ENCODE assay signal across 8 mouse cellular contexts in the genomic region with DNA sequence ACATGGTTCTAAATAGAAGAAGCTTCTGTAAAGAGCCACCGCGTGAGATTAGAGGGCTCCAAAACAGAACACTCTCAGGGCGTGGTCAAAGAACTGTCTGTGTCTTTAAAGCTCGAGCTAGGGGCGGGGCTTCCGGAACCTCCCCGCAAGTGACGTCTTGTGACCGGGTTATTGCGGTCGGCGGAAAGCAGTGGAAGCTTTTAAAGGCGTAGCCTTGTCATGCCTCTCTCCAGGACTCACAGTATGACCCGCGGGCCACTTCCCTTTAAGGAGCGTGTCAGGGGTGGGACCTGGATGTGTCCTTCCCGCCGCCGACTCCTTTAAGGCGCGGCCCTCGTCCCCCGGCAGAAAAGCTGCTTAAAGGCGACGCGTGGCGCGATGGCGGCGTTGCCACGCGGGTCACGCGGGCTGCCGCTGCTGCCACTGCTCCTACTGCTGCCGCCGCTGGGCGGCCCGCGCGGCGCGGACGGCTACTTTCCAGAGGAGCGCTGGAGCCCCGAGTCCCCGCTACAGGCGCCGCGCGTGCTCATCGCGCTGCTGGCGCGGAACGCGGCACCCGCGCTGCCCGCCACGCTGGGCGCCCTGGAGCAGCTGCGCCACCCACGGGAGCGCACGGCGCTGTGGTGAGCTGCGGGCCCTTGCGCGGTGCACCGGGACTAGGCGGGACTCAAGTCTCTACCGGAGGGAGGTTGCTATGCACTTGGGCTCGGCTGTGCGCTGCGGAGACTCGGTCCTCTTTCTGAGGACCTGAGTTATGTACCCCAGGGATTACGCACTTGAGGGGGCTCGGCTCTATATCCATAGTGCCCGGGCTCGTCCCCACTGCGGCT. TPM values are rescaled to one million over a fixed set of nuclear protein-coding genes. Genes with fewer than 3 reads are reported as not detected.
DNase-seq lines count a peak whose midpoint lies in the region; ATAC-seq and TF ChIP-seq lines count a peak whose summit lies in the region.

Gene Colgalt1, plus strand, starts transcription at position 177 of the 830 bp plus-strand sequence.

- 0 out of 2 replicates have a peak, but pooled peaks have one; percentile 42 for TF ChIP-seq EP300 in heart, adult 2 months (IDR thresholded peaks at IDR 0.05; ENCODE audit: insufficient read depth, low read depth, low read length)

- no peaks in the 10 kb centered on the region for H3K9me3 ChIP-seq in embryonic facial prominence, embryonic 14.5 days (ENCODE audit: control insufficient read depth, low read length)
- no peaks in the 10 kb centered on the region for H3K9me3 ChIP-seq in limb, embryonic 13.5 days
- no peaks in the 10 kb centered on the region for H3K9me3 ChIP-seq in midbrain, embryonic 16.5 days (replicated peaks; ENCODE audit: control insufficient read depth, low read length, poor library complexity, severe bottlenecking)

- 0% methylated on average over 39 of the region's 82 CpGs for WGBS in embryonic facial prominence, embryonic 14.5 days
- WGBS in heart, adult 2 months, result under 1% methylated on average over 81 of the region's 82 CpGs
- WGBS in limb, embryonic 13.5 days, result under 1% methylated on average over 82 of the region's 82 CpGs
- WGBS in midbrain, embryonic 16.5 days, result under 1% methylated on average over 68 of the region's 82 CpGs

- DNase-seq in 3T3-L1 (ENCODE audit: low read depth, low spot score), result peak; percentile 99
- DNase-seq in adrenal gland, postnatal 4 days (ENCODE audit: low spot score in 2 of 2), result peak; percentile 77 to 91
- DNase-seq in embryonic facial prominence, embryonic 14.5 days (ENCODE audit: low spot score), result peak; percentile 100
- peak; percentile 96 to 99 for DNase-seq in heart, adult 2 months
- peak; percentile 99 for DNase-seq in kidney, adult 8-10 months
- peak; percentile 87 to 97 for DNase-seq in spleen, postnatal 10 days (ENCODE audit: low spot score in 2 of 2)

- peak within 1 kb of the TSS; percentile 89 for H3K9ac ChIP-seq in embryonic facial prominence, embryonic 14.5 days (ENCODE audit: low read depth, low read length)
- H3K9ac ChIP-seq in heart, adult 2 months (ENCODE audit: low read depth, low read length), result peak within 1 kb of the TSS; percentile 86
- peak within 1 kb of the TSS; percentile 91 for H3K9ac ChIP-seq in limb, embryonic 13.5 days
- H3K9ac ChIP-seq in midbrain, embryonic 16.5 days (ENCODE audit: low read depth, low read length), result peak within 1 kb of the TSS; percentile 89

- peak; percentile 100 for ATAC-seq in embryonic facial prominence, embryonic 14.5 days (ENCODE audit: low read depth)
- peak; percentile 99 for ATAC-seq in limb, embryonic 13.5 days (ENCODE audit: low FRiP score, low read depth)
- peak; percentile 99 for ATAC-seq in midbrain, embryonic 16.5 days

- TF ChIP-seq CTCF in heart, adult 2 months (IDR thresholded peaks at IDR 0.05), result peak; percentile 60

- TF ChIP-seq POLR2A in heart, adult 2 months (IDR thresholded peaks at IDR 0.05; ENCODE audit: insufficient read depth, low read depth, low read length), result peak; percentile 65

- no peaks in the 10 kb centered on the region for H3K27me3 ChIP-seq in embryonic facial prominence, embryonic 14.5 days (replicated peaks; ENCODE audit: control insufficient read depth, insufficient read depth, low read length)
- H3K27me3 ChIP-seq in heart, adult 2 months (ENCODE audit: control insufficient read depth, insufficient read depth, low read length), result no peaks in the 10 kb centered on the region
- no peaks in the 10 kb centered on the region for H3K27me3 ChIP-seq in limb, embryonic 13.5 days
- no peaks in the 10 kb centered on the region for H3K27me3 ChIP-seq in midbrain, embryonic 16.5 days (ENCODE audit: control insufficient read depth, insufficient read depth, low read depth, low read length)

- peaks cover 29% of the 10 kb centered on the region for H3K36me3 ChIP-seq in embryonic facial prominence, embryonic 14.5 days (ENCODE audit: control insufficient read depth, insufficient read depth, low read length)
- no peaks in the 10 kb centered on the region for H3K36me3 ChIP-seq in heart, adult 2 months (ENCODE audit: control insufficient read depth, insufficient read depth, low read length)
- H3K36me3 ChIP-seq in limb, embryonic 13.5 days, result peaks cover 32% of the 10 kb centered on the region
- H3K36me3 ChIP-seq in midbrain, embryonic 16.5 days (ENCODE audit: control insufficient read depth, insufficient read depth, low read length), result peaks cover 9% of the 10 kb centered on the region; the same call in 1 of the 2 replicates

- H3K4me1 ChIP-seq in embryonic facial prominence, embryonic 14.5 days (ENCODE audit: control insufficient read depth, insufficient read depth, low read length), result peaks cover 9% of the 10 kb centered on the region; the same call in 1 of the 2 replicates
- peaks cover 8% of the 10 kb centered on the region for H3K4me1 ChIP-seq in heart, adult 2 months (ENCODE audit: control insufficient read depth, insufficient read depth, low read length)
- H3K4me1 ChIP-seq in limb, embryonic 13.5 days, result peaks cover 17% of the 10 kb centered on the region
- H3K4me1 ChIP-seq in midbrain, embryonic 16.5 days (ENCODE audit: control insufficient read depth, insufficient read depth, low read length), result peaks cover 9% of the 10 kb centered on the region

- H3K4me2 ChIP-seq in embryonic facial prominence, embryonic 14.5 days (ENCODE audit: low read depth, low read length), result peak within 1 kb of the TSS; percentile 57
- peak within 1 kb of the TSS; percentile 86 for H3K4me2 ChIP-seq in limb, embryonic 13.5 days (replicated peaks)
- H3K4me2 ChIP-seq in midbrain, embryonic 16.5 days (ENCODE audit: low read length), result peak within 1 kb of the TSS; percentile 75

- no peaks in the 10 kb centered on the region for H3K79me2 ChIP-seq in heart, adult 2 months (replicated peaks; ENCODE audit: control insufficient read depth, insufficient read depth, low read length)

- H3K4me3 ChIP-seq in embryonic facial prominence, embryonic 14.5 days (ENCODE audit: low read depth, low read length), result peak within 1 kb of the TSS; percentile 89
- peak within 1 kb of the TSS; percentile 95 for H3K4me3 ChIP-seq in heart, adult 2 months
- peak within 1 kb of the TSS; percentile 92 for H3K4me3 ChIP-seq in limb, embryonic 13.5 days
- H3K4me3 ChIP-seq in midbrain, embryonic 16.5 days (ENCODE audit: low read depth, low read length), result peak within 1 kb of the TSS; percentile 83

- intact Hi-C loops in heart, adult 2 months (cut with DNase I), result loop anchor here (1.0 to 5.0 kb wide), 3 partner anchors 18 to 51 kb away; partner anchors contain the start of gene Pgls

- H3K27ac ChIP-seq in embryonic facial prominence, embryonic 14.5 days (replicated peaks; ENCODE audit: low read depth, low read length), result peak within 1 kb of the TSS; percentile 90
- H3K27ac ChIP-seq in heart, adult 2 months, result peak within 1 kb of the TSS; percentile 94
- H3K27ac ChIP-seq in limb, embryonic 13.5 days, result peak within 1 kb of the TSS; percentile 88
- peak within 1 kb of the TSS; percentile 89 for H3K27ac ChIP-seq in midbrain, embryonic 16.5 days (ENCODE audit: low read length)

RNA-seq across cellular contexts. Expression of gene Colgalt1, which starts in this region (rescaled TPM):
- 10 to 100 TPM; 74.6 to 78.2 TPM for total RNA-seq in adrenal gland, postnatal 4 days (2021)
- 107 and 112 TPM in 2 replicates for polyA plus RNA-seq in embryonic facial prominence, embryonic 14.5 days (2014; fragmentation: Nextera tagmentation; extraction: Ambion mirVana)
- total RNA-seq in heart, adult 2 months (2021), result 10 to 100 TPM; 39.3 to 39.6 TPM
- polyA plus RNA-seq in heart, adult 2 months (2012; rRNA removed), result 55.8 and 76.6 TPM in 2 replicates
- polyA plus RNA-seq in limb, embryonic 13.5 days (2015; fragmentation: Nextera tagmentation; extraction: Ambion mirVana), result 85.6 and 87.6 TPM in 2 replicates
- 68.8 and 70.8 TPM in 2 replicates for polyA plus RNA-seq in midbrain, embryonic 16.5 days (2015; fragmentation: Nextera tagmentation; extraction: Ambion mirVana)

Comparison
In these comparisons a context has a peak if more than half of its experiments do, and no peak if none do; other contexts are left out.
1. Peak in every context shown above with its lines: DNase-seq, ATAC-seq, H3K4me3 ChIP-seq and H3K27ac ChIP-seq.